ENCODE assay signal across 7 mouse cellular contexts in genomic region chr12:64917578-64918471, GRCm38 (mm10). TPM values are rescaled to one million over a fixed set of nuclear protein-coding genes. Genes with fewer than 3 reads are reported as not detected.
DNase-seq lines count a peak whose midpoint lies in the region; ATAC-seq lines count a peak whose summit lies in the region.

Gene Gm527 (plus strand): TSS chr12:64917906.

- no peaks in the 10 kb centered on the region for H3K27me3 ChIP-seq in embryonic facial prominence, embryonic 11.5 days (ENCODE audit: control insufficient read depth, insufficient read depth, low read length)
- H3K27me3 ChIP-seq in limb, embryonic 10.5 days (ENCODE audit: low read depth, poor library complexity, severe bottlenecking), result no peaks in the 10 kb centered on the region
- no peaks in the 10 kb centered on the region for H3K27me3 ChIP-seq in midbrain, embryonic 13.5 days

- peak within 1 kb of the TSS; percentile 78 for H3K4me2 ChIP-seq in embryonic facial prominence, embryonic 11.5 days (ENCODE audit: low read depth, low read length)
- peak within 1 kb of the TSS; percentile 83 for H3K4me2 ChIP-seq in midbrain, embryonic 13.5 days (replicated peaks)

- H3K4me1 ChIP-seq in embryonic facial prominence, embryonic 11.5 days (ENCODE audit: control insufficient read depth, insufficient read depth, low read length), result no peaks in the 10 kb centered on the region
- no peaks in the 10 kb centered on the region for H3K4me1 ChIP-seq in limb, embryonic 10.5 days
- peaks cover 8% of the 10 kb centered on the region for H3K4me1 ChIP-seq in midbrain, embryonic 13.5 days (replicated peaks)

- H3K27ac ChIP-seq in embryonic facial prominence, embryonic 11.5 days (replicated peaks; ENCODE audit: low read depth, low read length), result peak within 1 kb of the TSS; percentile 35; the same call in 1 of the 2 replicates
- H3K27ac ChIP-seq in limb, embryonic 10.5 days, result peak within 1 kb of the TSS; percentile 91
- H3K27ac ChIP-seq in midbrain, embryonic 13.5 days, result peak within 1 kb of the TSS; percentile 79

- H3K4me3 ChIP-seq in embryonic facial prominence, embryonic 11.5 days (ENCODE audit: low read depth, low read length), result peak within 1 kb of the TSS; percentile 74
- H3K4me3 ChIP-seq in limb, embryonic 10.5 days, result peak within 1 kb of the TSS; percentile 90
- H3K4me3 ChIP-seq in midbrain, embryonic 13.5 days (replicated peaks), result peak within 1 kb of the TSS; percentile 79

- H3K9ac ChIP-seq in embryonic facial prominence, embryonic 11.5 days (replicated peaks; ENCODE audit: low read length), result peak within 1 kb of the TSS; percentile 68
- peak within 1 kb of the TSS; percentile 86 for H3K9ac ChIP-seq in midbrain, embryonic 13.5 days (replicated peaks)

- under 1% methylated on average over 75 of the region's 93 CpGs for whole genome bisulfite sequencing in embryonic facial prominence, embryonic 11.5 days
- under 1% methylated on average over 74 of the region's 93 CpGs for WGBS in limb, embryonic 10.5 days
- WGBS in midbrain, embryonic 13.5 days, result under 1% methylated on average over 63 of the region's 93 CpGs

- ATAC-seq in embryonic facial prominence, embryonic 11.5 days (replicated peaks; ENCODE audit: insufficient number of reproducible peaks, low FRiP score, low TSS enrichment, low read depth), result peak; percentile 100
- ATAC-seq in granulocyte monocyte progenitor cell, adult 5-6 weeks (replicated peaks; ENCODE audit: poor library complexity, severe bottlenecking), result peak; percentile 100
- peak; percentile 100 for ATAC-seq in midbrain, embryonic 13.5 days

- H3K9me3 ChIP-seq in embryonic facial prominence, embryonic 11.5 days (replicated peaks; ENCODE audit: control insufficient read depth, low read length), result no peaks in the 10 kb centered on the region
- H3K9me3 ChIP-seq in limb, embryonic 10.5 days (replicated peaks), result no peaks in the 10 kb centered on the region
- H3K9me3 ChIP-seq in midbrain, embryonic 13.5 days, result no peaks in the 10 kb centered on the region

- peak; percentile 98 for DNase-seq in adrenal gland, postnatal 14 days
- peak; percentile 96 for DNase-seq in embryonic facial prominence, embryonic 11.5 days (ENCODE audit: low spot score)
- DNase-seq in kidney, adult 11 months, result peak; percentile 95
- peak; percentile 94 for DNase-seq in limb, embryonic 10.5 days (ENCODE audit: low spot score)
- DNase-seq in spleen, adult 12 weeks (ENCODE audit: low spot score), result peak; percentile 94

- no peaks in the 10 kb centered on the region for H3K36me3 ChIP-seq in embryonic facial prominence, embryonic 11.5 days (replicated peaks; ENCODE audit: control insufficient read depth, insufficient read depth, low read depth, low read length)
- 0 out of 2 replicates have a peak, but pooled peaks cover 6% of the 10 kb centered on the region for H3K36me3 ChIP-seq in limb, embryonic 10.5 days
- H3K36me3 ChIP-seq in midbrain, embryonic 13.5 days, result peaks cover 16% of the 10 kb centered on the region; the same call in 1 of the 2 replicates

RNA-seq across cellular contexts. Expression of gene Gm527, which starts in this region (rescaled TPM):
- total RNA-seq in adrenal gland, postnatal 14 days (2021), result 5.1 and 6.5 TPM in 2 replicates
- 2.8 and 3.2 TPM in 2 replicates for polyA plus RNA-seq in embryonic facial prominence, embryonic 11.5 days (2014; fragmentation: Nextera tagmentation; extraction: Ambion mirVana)
- total RNA-seq in granulocyte monocyte progenitor cell, adult 5-6 weeks (2014; fragmentation: Nextera tagmentation), result not detected in 2 replicates
- 0.73 and 3.9 TPM in 2 replicates for total RNA-seq in granulocyte monocyte progenitor cell, adult 5-6 weeks (2017)
- polyA plus RNA-seq in limb, embryonic 10.5 days (2016; fragmentation: Nextera tagmentation; extraction: Ambion mirVana), result 1.6 and 2.1 TPM in 2 replicates
- 1.9 and 3.2 TPM in 2 replicates for polyA plus RNA-seq in midbrain, embryonic 13.5 days (2015; fragmentation: Nextera tagmentation; extraction: Ambion mirVana)

Comparison
In these comparisons a context has a peak if more than half of its experiments do, and no peak if none do; other contexts are left out.
1. Peak in every context shown above with its lines: DNase-seq, ATAC-seq, H3K4me3 ChIP-seq and H3K27ac ChIP-seq.
2. H3K27ac ChIP-seq: peak in every context shown above with its lines; median percentile 91 in limb, embryonic 10.5 days; 79 in midbrain, embryonic 13.5 days; 35 in embryonic facial prominence, embryonic 11.5 days.